Mouse (Mus musculus): Measurements from ENCODE around the gene Gas7.

DNA sequence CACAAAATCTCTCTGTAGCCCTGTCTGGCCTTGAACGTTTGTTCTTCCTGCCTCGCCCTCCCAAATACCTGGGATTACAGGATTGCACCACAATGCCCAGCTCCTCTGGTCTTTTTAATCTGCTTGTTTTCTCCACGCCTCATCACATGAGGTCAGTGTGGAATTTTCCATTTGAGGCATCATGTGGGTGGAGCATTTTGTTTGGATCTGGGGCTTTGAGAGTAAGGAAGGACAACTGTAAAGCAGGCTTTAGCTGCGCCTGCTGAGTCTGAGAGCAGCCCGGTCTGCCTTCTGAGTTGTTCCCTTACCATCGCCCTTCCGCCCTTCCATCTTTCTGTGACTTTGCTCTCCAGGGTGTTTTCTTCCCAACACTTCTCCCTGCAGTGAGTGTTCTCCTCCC lies 13.6 kb downstream of the Gas7 start:
- TF ChIP-seq GATA1 (IDR thresholded peaks at IDR 0.05; ENCODE audit: borderline replicate concordance, low read length) (no peak), FLI1 (IDR thresholded peaks at IDR 0.05; ENCODE audit: low read length) (no peak)

Data from megakaryocyte, embryonic 14.5 days (primary cell).